Mouse (Mus musculus) cerebellum, adult 8-10 months (tissue): ENCODE results near the gene Rrad.

Experiments used
- DNase-seq: peaks from one replicate; pipeline ENCODE4 v3.0.0; 2022

Gene Rrad

GRCm38 (mm10) chr8:104611613-104612012, 19.5 kb downstream of the Rrad start:
- DNase-seq, result no peak

GRCm38 (mm10) chr8:104610185-104610766, 20.9 kb downstream of the Rrad start:
- no peak for DNase-seq

GRCm38 (mm10) chr8:104609222-104609621, 21.9 kb downstream of the Rrad start:
- DNase-seq, result no peak

- DNase-seq, result peak; percentile 28
Observed at GRCm38 (mm10) chr8:104607944-104608343, 23.2 kb downstream of the Rrad start.

- DNase-seq, result no peak
Observed at GRCm38 (mm10) chr8:104606329-104606728, 24.8 kb downstream of the Rrad start.

GRCm38 (mm10) chr8:104603245-104603593, 27.9 kb downstream of the Rrad start:
- DNase-seq, result no peak

GRCm38 (mm10) chr8:104602468-104603244, 28.5 kb downstream of the Rrad start:
- DNase-seq, result peak; percentile 69

GRCm38 (mm10) chr8:104601941-104602371, 29.2 kb downstream of the Rrad start:
- no peak for DNase-seq

- no peak for DNase-seq
Observed at GRCm38 (mm10) chr8:104601386-104601785, 29.7 kb downstream of the Rrad start.

GRCm38 (mm10) chr8:104598496-104598895, 32.6 kb downstream of the Rrad start:
- no peak for DNase-seq

GRCm38 (mm10) chr8:104597656-104598055, 33.5 kb downstream of the Rrad start:
- DNase-seq, result no peak

GRCm38 (mm10) chr8:104595773-104596536, 35.2 kb downstream of the Rrad start:
- DNase-seq, result no peak

GRCm38 (mm10) chr8:104594611-104595362, 36.3 kb downstream of the Rrad start:
- no peak for DNase-seq

- DNase-seq, result no peak
Observed at GRCm38 (mm10) chr8:104593536-104594325, 37.4 kb downstream of the Rrad start.

- DNase-seq, result no peak
Observed at GRCm38 (mm10) chr8:104592566-104592965, 38.6 kb downstream of the Rrad start.

- no peak for DNase-seq
Observed at GRCm38 (mm10) chr8:104591856-104592255, 39.3 kb downstream of the Rrad start.

- peak; percentile 95 for DNase-seq
Observed at GRCm38 (mm10) chr8:104591133-104591834, 39.8 kb downstream of the Rrad start, which contains the start of gene Pdp2. Pdp2 (plus strand) TSS chr8:104591451.

- no peak for DNase-seq
Observed at GRCm38 (mm10) chr8:104590284-104590683, 40.8 kb downstream of the Rrad start.

- no peak for DNase-seq
Observed at GRCm38 (mm10) chr8:104584522-104584921, 46.6 kb downstream of the Rrad start.
